Mouse (Mus musculus) testis, adult 2 months (tissue): ENCODE results near the gene Itgb7. TPM values are rescaled to one million over a fixed set of nuclear protein-coding genes. Genes with fewer than 3 reads are reported as not detected.

ENCODE experiments used
- H3K27ac ChIP-seq: fragments of 200-500 bp; 2 replicates; pipeline ENCODE4 v1.5.1; 2012; ENCODE audit warnings: low read depth, low read length; ENCODE audit not compliant: control insufficient read depth, insufficient read depth
- H3K27me3 ChIP-seq: fragments of 200-500 bp; 2 replicates; pipeline ENCODE4 v1.6.1; 2012; ENCODE audit warnings: mild to moderate bottlenecking, low read length, moderate library complexity; ENCODE audit not compliant: control insufficient read depth, insufficient read depth
- H3K36me3 ChIP-seq: fragments of 200-500 bp; 2 replicates; pipeline ENCODE4 v1.6.1; 2012; ENCODE audit warnings: mild to moderate bottlenecking, low read length; ENCODE audit not compliant: control insufficient read depth, insufficient read depth
- H3K4me1 ChIP-seq: fragments of 200-500 bp; 2 replicates; pipeline ENCODE4 v1.6.1; 2012; ENCODE audit warnings: low read length; ENCODE audit not compliant: control insufficient read depth, insufficient read depth
- H3K4me3 ChIP-seq: fragments of 200-500 bp; 2 replicates; pipeline ENCODE4 v1.5.1; 2012; ENCODE audit warnings: low read depth, mild to moderate bottlenecking, low read length, moderate library complexity, mixed read lengths; ENCODE audit not compliant: control insufficient read depth
- CTCF ChIP-seq: fragments of 200-500 bp; IDR thresholded peaks from 2 replicates; pipeline ENCODE4 v1.5.1; 2012; ENCODE audit warnings: low read depth, mild to moderate bottlenecking, inconsistent platforms, low read length, moderate library complexity; ENCODE audit not compliant: control insufficient read depth, insufficient read depth, insufficient replicate concordance
- POLR2A ChIP-seq: fragments of 200-500 bp; IDR thresholded peaks from 2 replicates; pipeline ENCODE4 v1.6.1; 2012; ENCODE audit warnings: low read depth, mild to moderate bottlenecking, inconsistent platforms, low read length, moderate library complexity; ENCODE audit not compliant: control insufficient read depth
- polyA plus RNA-seq: library from polyadenylated mRNA; depleted of rRNA; stranded (reverse); fragments of >200 nt; gene quantifications from 2 replicates; pipeline ENCODE4 v1.2.3, GENCODE M21; 2012

Itgb7 gene
- polyA plus RNA-seq, 1 experiment: 0.23 TPM

- peaks cover 13% of the 10 kb centered on the region for H3K4me1 ChIP-seq
These were observed 24.9 kb upstream of the Itgb7 start for GRCm38 (mm10) chr15:102256431-102257201.

DNA sequence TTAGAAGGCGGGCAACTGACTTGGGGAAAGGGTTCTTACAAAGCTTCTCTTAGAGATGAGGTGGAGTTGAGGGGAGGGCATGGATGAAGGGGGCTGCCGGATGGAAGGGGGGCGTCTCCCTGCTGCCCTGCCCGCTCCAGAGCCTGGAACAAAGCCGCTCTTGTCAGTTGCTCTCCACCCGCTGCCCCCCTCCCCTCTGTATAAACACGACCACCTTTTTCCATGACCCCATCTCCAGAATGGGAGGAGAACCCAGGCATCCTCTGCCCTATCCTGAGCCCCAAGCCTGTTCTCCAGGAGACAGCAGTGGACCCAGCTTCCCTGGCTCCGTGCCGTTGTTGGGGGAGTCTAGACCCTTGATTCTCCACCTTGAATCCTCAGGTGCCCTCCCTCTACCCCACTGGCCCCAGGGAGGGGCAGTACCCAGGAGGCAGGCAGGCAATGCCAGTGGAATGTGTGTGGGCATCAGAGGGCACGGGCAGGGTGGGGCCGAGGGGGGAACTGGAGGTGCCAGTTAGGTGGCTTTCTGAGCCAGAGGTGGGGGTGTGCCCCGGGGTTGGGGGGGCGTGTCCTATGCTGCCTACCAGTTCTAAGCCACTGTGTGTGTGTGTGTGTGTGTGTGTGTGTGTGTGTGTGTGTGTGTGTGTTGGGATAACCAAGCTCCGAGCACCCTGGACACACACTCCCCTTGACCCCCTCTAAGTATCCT is 24.0 kb upstream of the Itgb7 start:
- Histone ChIP-seq H3K36me3 (no peaks in the 10 kb centered on the region), H3K27ac (no peak overlapping the region), H3K4me3 (no peak overlapping the region), H3K4me1 (peaks cover 13% of the 10 kb centered on the region), H3K27me3 (no peaks in the 10 kb centered on the region)
- TF ChIP-seq POLR2A (no peak), CTCF (no peak)

More at GRCm38 (mm10) chr15:102256431-102257201, 24.9 kb upstream of the Itgb7 start:
- Histone ChIP-seq H3K27ac (peak overlapping the region; percentile 7; the same call in 1 of the 2 replicates), H3K27me3 (no peaks in the 10 kb centered on the region), H3K36me3 (no peaks in the 10 kb centered on the region), H3K4me3 (peak overlapping the region; percentile 74)
- TF ChIP-seq CTCF (no peak), POLR2A (no peak)

DNA sequence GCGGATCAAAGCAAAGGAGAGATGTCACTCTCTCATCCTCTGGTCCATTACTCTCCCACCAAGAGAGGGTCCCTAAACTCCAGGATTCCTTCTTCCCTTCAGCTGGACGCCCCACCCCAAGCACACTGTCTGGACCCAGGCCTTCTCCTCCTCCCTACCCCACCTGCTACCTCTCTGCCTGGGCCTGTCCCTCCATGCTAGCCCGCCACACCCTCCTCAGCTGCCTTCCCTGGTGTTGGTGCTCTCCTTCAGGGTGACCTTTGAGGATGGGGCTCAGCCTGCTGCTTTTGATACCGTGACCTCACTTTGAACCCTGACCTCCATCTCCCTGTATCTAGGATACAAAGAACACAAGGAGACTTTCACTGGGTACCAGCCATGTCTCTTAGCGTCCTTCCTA is 18.8 kb upstream of the Itgb7 start:
- Histone ChIP-seq H3K27ac (no peak overlapping the region), H3K27me3 (no peaks in the 10 kb centered on the region; the same call in 1 of the 2 replicates), H3K4me1 (peaks cover 18% of the 10 kb centered on the region), H3K36me3 (no peaks in the 10 kb centered on the region), H3K4me3 (no peak overlapping the region)
- no peak for TF ChIP-seq CTCF

DNA sequence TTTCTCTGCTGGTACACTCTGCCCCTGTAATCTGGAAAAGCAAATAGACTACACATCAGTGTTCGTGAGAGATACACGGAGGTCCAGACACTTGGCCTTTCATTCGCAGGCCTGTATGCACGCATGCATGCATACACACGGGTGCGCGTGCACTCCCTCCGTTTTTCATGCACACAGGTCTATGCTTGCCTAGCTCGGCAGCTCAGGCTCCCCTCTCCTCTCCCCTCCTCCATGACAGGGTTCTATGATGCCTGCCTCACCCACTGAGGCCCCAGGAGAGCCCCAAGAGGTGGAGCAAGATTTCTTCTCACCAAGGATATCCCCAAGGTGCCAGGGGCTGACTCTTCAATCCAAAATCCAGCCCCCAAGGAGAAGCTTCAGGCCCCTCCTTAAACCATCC is 18.2 kb upstream of the Itgb7 start:
- Histone ChIP-seq H3K4me1 (peaks cover 18% of the 10 kb centered on the region), H3K4me3 (no peak overlapping the region), H3K36me3 (no peaks in the 10 kb centered on the region), H3K27me3 (no peaks in the 10 kb centered on the region; the same call in 1 of the 2 replicates), H3K27ac (no peak overlapping the region)
- TF ChIP-seq POLR2A: no peak
- TF ChIP-seq CTCF: no peak

GRCm38 (mm10) chr15:102249251-102249691 is 17.5 kb upstream of the Itgb7 start:
- Histone ChIP-seq H3K27me3 (no peaks in the 10 kb centered on the region; the same call in 1 of the 2 replicates), H3K4me3 (no peak overlapping the region), H3K27ac (no peak overlapping the region), H3K4me1 (peaks cover 18% of the 10 kb centered on the region), H3K36me3 (no peaks in the 10 kb centered on the region)
- no peak for TF ChIP-seq POLR2A
- TF ChIP-seq CTCF: no peak

DNA sequence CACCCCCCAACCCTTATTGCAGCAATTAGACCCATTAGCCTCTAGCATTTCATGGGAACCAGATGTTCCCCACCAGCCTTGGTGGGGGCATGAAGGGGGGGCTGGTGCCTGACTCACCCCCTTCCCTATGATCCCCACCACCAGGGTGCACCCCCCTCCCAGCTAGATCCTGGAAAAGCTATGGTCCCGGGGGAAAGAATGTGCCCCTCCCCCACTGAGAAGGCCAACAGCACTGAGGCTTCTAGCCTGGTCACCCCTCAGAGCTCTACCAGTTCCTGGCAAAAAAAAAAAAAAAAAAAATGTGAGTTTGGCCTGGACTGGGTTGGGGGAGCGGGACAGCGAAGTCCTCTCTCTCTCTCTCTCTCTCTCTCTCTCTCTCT is 17.1 kb upstream of the Itgb7 start:
- Histone ChIP-seq H3K27ac (no peak overlapping the region), H3K27me3 (no peaks in the 10 kb centered on the region; the same call in 1 of the 2 replicates), H3K36me3 (no peaks in the 10 kb centered on the region), H3K4me1 (peaks cover 18% of the 10 kb centered on the region), H3K4me3 (no peak overlapping the region)
- TF ChIP-seq POLR2A (no peak), CTCF (no peak)

- Histone ChIP-seq H3K4me3 (peak overlapping the region; percentile 88), H3K36me3 (no peaks in the 10 kb centered on the region), H3K27me3 (no peaks in the 10 kb centered on the region; the same call in 1 of the 2 replicates), H3K4me1 (peaks cover 20% of the 10 kb centered on the region), H3K27ac (peak overlapping the region; percentile 56; the same call in 1 of the 2 replicates)
- TF ChIP-seq CTCF (no peak), POLR2A (no peak)
These were observed 16.5 kb upstream of the Itgb7 start for GRCm38 (mm10) chr15:102248131-102248811.
